Mouse (Mus musculus) limb, embryonic 13.5 days (tissue): ENCODE results near the gene Otud4. TPM values are rescaled to one million over a fixed set of nuclear protein-coding genes. Genes with fewer than 3 reads are reported as not detected.
"Not testable (repeated sequence)": the region's sequence is repeated elsewhere in the genome, so short reads cannot be mapped to it uniquely, and the experiment has no call there.

Experiments
- ATAC-seq: fragments of 200-750 bp; cut with Nextera tagmentation; 2 replicates; pipeline ENCODE4 v1.8.0; 2017; ENCODE audit warnings: low read depth, moderate number of reproducible peaks, moderate TSS enrichment; ENCODE audit not compliant: low FRiP score
- H3K27ac ChIP-seq: fragments of 300-500 bp; sonication (generic); 2 replicates; pipeline ENCODE4 v1.5.1; 2015; ENCODE audit warnings: inconsistent platforms, mild to moderate bottlenecking, moderate library complexity
- H3K27me3 ChIP-seq: fragments of 300-500 bp; sonication (generic); 2 replicates; pipeline ENCODE4 v1.6.1; 2015; ENCODE audit warnings: mild to moderate bottlenecking, inconsistent platforms
- H3K36me3 ChIP-seq: fragments of 300-500 bp; sonication (generic); 2 replicates; pipeline ENCODE4 v1.6.1; 2015; ENCODE audit warnings: inconsistent platforms, mild to moderate bottlenecking, moderate library complexity
- H3K4me1 ChIP-seq: fragments of 300-500 bp; sonication (generic); 2 replicates; pipeline ENCODE4 v1.6.1; 2015; ENCODE audit warnings: inconsistent platforms
- H3K4me2 ChIP-seq: fragments of 300-500 bp; sonication (generic); replicated peaks from 2 replicates; pipeline ENCODE4 v1.6.1; 2015; ENCODE audit warnings: inconsistent platforms, mild to moderate bottlenecking, moderate library complexity
- H3K4me3 ChIP-seq: fragments of 300-500 bp; sonication (generic); 2 replicates; pipeline ENCODE4 v1.5.1; 2015; ENCODE audit warnings: moderate library complexity, mild to moderate bottlenecking, inconsistent platforms
- H3K9ac ChIP-seq: fragments of 300-500 bp; sonication (generic); 2 replicates; pipeline ENCODE4 v1.6.1; 2015; ENCODE audit warnings: mild to moderate bottlenecking, inconsistent platforms
- H3K9me3 ChIP-seq: fragments of 300-500 bp; sonication (generic); 2 replicates; pipeline ENCODE4 v1.6.1; 2016; ENCODE audit warnings: inconsistent platforms
- WGBS: fragments of 180-500 bp; shearing (Covaris S2); methylation state at CpG from one replicate; pipeline ENCODE4 v1.1.7; 2015; 5-methylcytosine and 5-hydroxymethylcytosine counted together
- polyA plus RNA-seq: library from polyadenylated mRNA; unstranded; fragments of >200 nt; fragmentation: Nextera tagmentation; extraction: Ambion mirVana; gene quantifications from 2 replicates; pipeline ENCODE4 v1.2.1, GENCODE M21; 2015

Gene Otud4
- polyA plus RNA-seq, 1 experiment from 2014 or later, result 12.2 TPM

DNA sequence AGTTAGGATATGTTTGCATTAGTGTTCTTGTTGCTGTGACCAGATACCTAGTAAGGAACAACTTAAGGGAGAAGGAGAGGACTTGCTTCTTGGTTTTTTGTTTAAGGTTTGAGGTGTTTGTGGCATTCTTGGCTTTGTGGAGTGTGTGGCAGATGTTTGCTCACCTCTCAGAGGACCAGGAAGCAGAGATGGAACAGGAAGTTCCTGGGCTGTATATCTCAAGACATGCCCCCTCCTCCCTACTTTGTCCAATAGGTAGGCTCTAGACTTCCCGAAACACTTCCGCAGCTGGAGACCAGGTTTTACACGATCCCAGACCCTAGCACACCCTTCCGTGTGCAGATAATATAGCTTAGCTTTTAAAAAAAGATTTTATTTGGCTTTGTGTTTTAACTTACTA is 10.2 kb downstream of the Otud4 start:
- Histone ChIP-seq H3K27ac (0 out of 2 replicates have a peak overlapping the region, but pooled peaks have one; percentile 16), H3K4me3 (no peak overlapping the region), H3K9me3 (no peaks in the 10 kb centered on the region), H3K36me3 (peaks cover 38% of the 10 kb centered on the region), H3K4me1 (peaks cover 9% of the 10 kb centered on the region; the same call in 1 of the 2 replicates), H3K9ac (no peak overlapping the region), H3K27me3 (no peaks in the 10 kb centered on the region), H3K4me2 (no peak overlapping the region)
- 70% methylated on average over 4 of the region's 4 CpGs for WGBS
- no peak for ATAC-seq

DNA sequence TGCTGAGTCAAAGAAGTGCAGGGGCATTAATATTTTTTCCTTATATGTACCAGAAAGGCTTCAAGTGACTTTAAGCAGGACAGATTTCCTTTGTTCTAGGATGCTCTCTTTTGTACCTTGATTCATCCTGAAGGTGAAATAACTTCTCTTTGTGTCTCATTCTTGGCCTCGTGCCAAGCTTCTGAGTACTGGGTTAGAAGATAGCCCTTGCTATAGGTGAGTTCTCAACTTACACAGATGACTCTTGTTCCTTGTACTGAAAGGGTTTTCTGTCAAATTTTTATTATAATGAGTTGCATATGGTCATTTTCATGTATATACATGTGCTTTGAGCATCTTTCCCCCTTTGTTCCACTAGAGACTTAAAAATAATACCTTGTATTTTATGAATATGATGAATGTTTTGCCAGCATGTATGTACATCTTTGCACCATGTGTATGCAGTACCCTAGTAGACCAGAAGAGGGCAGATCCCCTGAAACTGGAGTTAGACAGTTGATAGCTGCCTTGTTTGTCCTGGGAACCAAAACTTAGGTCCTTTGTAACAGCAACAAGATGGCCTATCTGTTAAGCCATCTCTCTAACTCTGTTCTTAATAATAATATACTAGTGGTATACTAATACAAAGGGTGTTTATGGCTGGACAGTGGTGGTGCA is 10.9 kb downstream of the Otud4 start:
- no peaks in the 10 kb centered on the region for H3K9me3 ChIP-seq
- no peaks in the 10 kb centered on the region for H3K27me3 ChIP-seq
- H3K36me3 ChIP-seq, result peaks cover 41% of the 10 kb centered on the region
- no peak overlapping the region for H3K27ac ChIP-seq
- WGBS, result 90% methylated on average over 1 of the region's 1 CpGs
- peaks cover 9% of the 10 kb centered on the region; the same call in 1 of the 2 replicates for H3K4me1 ChIP-seq
- H3K4me3 ChIP-seq, result no peak overlapping the region
- H3K4me2 ChIP-seq, result no peak overlapping the region
- ATAC-seq, result no peak
- no peak overlapping the region for H3K9ac ChIP-seq

DNA sequence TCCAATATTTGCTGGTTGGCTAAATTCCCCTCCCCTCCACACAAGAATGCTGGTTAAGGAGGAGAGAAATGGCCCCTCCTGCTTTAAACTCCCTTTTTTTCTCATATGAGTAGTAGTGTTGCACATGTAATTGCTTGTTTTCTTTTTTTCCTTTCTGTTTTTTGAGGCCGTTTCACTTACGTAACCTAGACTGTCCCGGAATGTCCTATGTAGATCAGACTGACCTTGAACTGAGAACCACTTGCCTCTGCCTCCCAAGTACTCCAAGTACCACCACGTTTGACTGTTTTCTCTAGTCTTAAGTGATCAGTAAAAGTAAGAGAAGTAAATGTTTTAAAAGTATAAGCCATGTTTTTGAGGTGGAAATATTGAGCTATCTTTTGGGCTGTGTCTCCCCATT is 14.3 kb downstream of the Otud4 start:
- Histone ChIP-seq H3K27me3 (no peaks in the 10 kb centered on the region), H3K9me3 (no peaks in the 10 kb centered on the region), H3K4me1 (peaks cover 9% of the 10 kb centered on the region; the same call in 1 of the 2 replicates), H3K4me2 (no peak overlapping the region), H3K4me3 (no peak overlapping the region), H3K36me3 (peaks cover 41% of the 10 kb centered on the region), H3K27ac (no peak overlapping the region), H3K9ac (no peak overlapping the region)
- ATAC-seq, result no peak
- 93% methylated on average over 4 of the region's 4 CpGs for WGBS

DNA sequence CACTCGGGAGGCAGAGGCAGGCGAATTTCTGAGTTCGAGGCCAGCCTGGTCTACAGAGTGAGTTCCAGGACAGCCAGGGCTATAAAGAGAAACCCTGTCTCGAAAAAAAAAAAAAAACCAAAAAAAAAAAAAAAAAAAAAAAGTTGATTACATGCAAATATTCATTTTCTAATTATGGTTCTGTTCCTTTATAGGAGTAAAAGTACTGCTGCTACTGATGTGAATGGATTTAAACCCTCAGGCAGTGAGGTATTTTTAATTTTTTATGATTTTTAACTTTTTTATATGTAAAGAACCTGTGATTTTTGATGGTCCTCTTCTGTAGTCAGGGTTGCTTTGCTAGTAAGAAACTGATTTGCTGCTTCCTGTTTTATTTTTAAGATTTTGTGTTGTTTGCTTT is 19.3 kb downstream of the Otud4 start:
- not testable (repeated sequence) for H3K9me3 ChIP-seq, H3K4me3 ChIP-seq, H3K4me1 ChIP-seq, H3K4me2 ChIP-seq, H3K9ac ChIP-seq, H3K27ac ChIP-seq, H3K27me3 ChIP-seq, ATAC-seq
- WGBS, result 80% methylated on average over 3 of the region's 4 CpGs
- peaks cover 64% of the 10 kb centered on the region for H3K36me3 ChIP-seq

DNA sequence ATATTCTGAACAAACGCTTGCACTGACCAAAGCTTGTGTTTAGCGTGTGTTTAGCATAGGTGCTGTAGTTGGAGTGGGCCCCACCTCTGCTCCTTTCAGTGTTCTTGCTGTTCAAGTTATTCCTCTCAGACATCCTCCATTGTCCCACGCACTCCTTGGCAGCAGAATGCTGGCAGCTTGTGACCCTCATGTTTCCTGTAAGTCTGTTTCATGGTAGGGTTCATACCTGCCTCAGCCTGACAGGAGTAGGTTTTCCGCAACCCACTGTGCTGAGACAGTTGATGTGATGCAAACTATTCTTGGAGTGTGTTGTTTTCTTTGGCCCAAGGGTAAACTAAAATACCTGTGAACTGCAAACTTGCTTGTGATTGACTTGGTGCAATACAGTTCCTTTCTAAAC is 37.0 kb downstream of the Otud4 start:
- Histone ChIP-seq H3K36me3 (peaks cover 33% of the 10 kb centered on the region), H3K27ac (no peak overlapping the region), H3K4me1 (peaks cover 9% of the 10 kb centered on the region; the same call in 1 of the 2 replicates), H3K4me2 (no peak overlapping the region), H3K27me3 (no peaks in the 10 kb centered on the region), H3K4me3 (no peak overlapping the region), H3K9me3 (no peaks in the 10 kb centered on the region), H3K9ac (no peak overlapping the region)
- no peak for ATAC-seq
- WGBS, result 83% methylated on average over 4 of the region's 4 CpGs

DNA sequence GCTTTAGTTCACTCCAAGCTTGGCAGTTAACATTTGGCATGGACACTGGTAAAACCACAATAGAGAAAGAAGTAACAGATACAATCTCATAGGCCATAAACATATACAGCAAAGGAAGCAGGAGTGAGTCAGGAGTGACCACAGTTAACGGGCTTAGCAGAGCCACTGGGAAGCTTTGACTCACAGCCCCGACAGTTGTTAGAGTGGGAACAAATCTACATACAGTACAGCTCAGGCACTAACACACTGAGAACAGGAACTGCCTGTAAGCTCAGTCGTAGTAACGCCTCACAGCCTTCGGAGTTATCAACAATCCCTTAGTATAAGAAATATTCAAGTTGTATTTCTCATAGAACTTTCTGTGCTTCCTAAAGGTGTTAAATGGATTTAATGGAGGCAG is 39.6 kb downstream of the Otud4 start:
- 51% methylated on average over 5 of the region's 5 CpGs for WGBS
- H3K9me3 ChIP-seq, result no peaks in the 10 kb centered on the region
- peaks cover 30% of the 10 kb centered on the region for H3K36me3 ChIP-seq
- peaks cover 9% of the 10 kb centered on the region; the same call in 1 of the 2 replicates for H3K4me1 ChIP-seq
- ATAC-seq, result no peak
- 0 out of 2 replicates have a peak overlapping the region, but pooled peaks have one; percentile 22 for H3K27ac ChIP-seq
- H3K4me2 ChIP-seq, result no peak overlapping the region
- no peaks in the 10 kb centered on the region for H3K27me3 ChIP-seq
- no peak overlapping the region for H3K9ac ChIP-seq
- H3K4me3 ChIP-seq, result no peak overlapping the region

DNA sequence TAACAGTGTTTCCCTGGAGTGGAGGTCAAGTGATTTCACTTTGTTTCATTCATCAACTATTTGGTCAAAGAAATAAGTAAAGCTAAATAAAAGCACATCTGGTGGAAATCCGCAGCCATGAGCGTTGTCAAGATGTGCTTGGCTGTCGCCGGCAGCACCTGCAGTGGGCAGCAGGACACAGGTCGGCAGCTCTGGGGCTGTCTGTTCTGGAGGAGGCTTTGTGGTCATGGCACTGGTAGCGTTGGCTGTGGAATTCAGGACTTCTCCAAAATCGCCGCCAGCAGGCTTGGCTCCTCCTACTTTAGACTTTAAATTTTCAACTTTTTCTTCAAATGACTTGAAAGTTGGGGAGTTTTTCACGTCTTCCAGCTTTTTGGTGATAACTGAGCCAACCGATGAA is 40.7 kb downstream of the Otud4 start:
- Histone ChIP-seq H3K4me2 (peak overlapping the region; percentile 69), H3K4me3 (peak overlapping the region; percentile 45), H3K36me3 (peaks cover 32% of the 10 kb centered on the region)
- not testable (repeated sequence) for H3K27me3 ChIP-seq, H3K4me1 ChIP-seq, H3K27ac ChIP-seq, H3K9me3 ChIP-seq, H3K9ac ChIP-seq, ATAC-seq
- WGBS, result 43% methylated on average over 10 of the region's 10 CpGs

DNA sequence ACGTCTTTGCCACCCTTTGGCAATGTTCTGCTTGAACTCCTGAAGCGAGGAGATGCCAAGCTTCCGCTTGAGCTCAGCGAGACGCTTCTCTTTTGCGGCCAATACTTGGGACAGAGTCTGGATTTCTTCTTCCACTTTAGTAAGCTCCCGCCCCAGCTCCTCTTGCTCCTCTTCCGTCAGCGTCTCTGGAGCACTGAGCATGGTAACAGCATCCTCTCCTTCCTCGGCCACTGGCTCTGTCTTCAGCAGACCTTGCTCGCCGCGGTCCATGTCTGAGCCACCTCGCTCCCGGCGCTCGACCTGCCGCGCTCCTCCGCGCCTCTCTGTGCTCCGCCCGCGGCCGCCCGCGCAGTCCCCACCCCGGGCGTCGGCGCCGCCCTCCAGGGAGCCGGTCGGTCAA is 41.1 kb downstream of the Otud4 start:
- peak overlapping the region; percentile 45 for H3K4me3 ChIP-seq
- H3K27me3 ChIP-seq, result no peaks in the 10 kb centered on the region
- peaks cover 31% of the 10 kb centered on the region for H3K36me3 ChIP-seq
- ATAC-seq, result peak; percentile 67; the same call in 1 of the 2 replicates
- 10% methylated on average over 34 of the region's 34 CpGs for WGBS
- H3K27ac ChIP-seq, result no peak overlapping the region
- no peaks in the 10 kb centered on the region for H3K9me3 ChIP-seq
- H3K9ac ChIP-seq, result peak overlapping the region; percentile 56
- H3K4me1 ChIP-seq, result peaks cover 9% of the 10 kb centered on the region; the same call in 1 of the 2 replicates
- peak overlapping the region; percentile 69 for H3K4me2 ChIP-seq

DNA sequence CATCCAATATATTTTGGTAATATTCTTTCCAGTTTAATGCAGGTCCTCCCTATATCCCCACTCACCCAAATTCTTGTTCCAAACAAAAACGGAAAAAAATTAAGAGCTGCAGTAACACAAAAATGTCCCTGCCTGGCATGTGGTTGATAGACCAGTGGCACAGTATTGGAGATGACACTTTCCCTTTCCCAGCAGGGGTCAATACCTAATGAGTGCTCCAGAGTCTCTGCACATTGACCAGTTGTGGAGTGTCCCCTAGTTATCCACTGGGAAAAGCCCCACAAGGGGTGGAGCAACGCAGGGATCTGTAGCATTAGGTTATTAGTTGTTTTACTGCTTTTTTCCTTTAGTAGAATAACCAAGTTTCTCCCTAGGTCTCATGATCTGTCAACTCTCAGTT is 41.5 kb downstream of the Otud4 start:
- ATAC-seq, result no peak
- Histone ChIP-seq H3K4me1 (peaks cover 9% of the 10 kb centered on the region; the same call in 1 of the 2 replicates), H3K4me2 (peak overlapping the region; percentile 69), H3K27me3 (no peaks in the 10 kb centered on the region), H3K9ac (peak overlapping the region; percentile 56), H3K27ac (no peak overlapping the region), H3K36me3 (peaks cover 35% of the 10 kb centered on the region), H3K9me3 (no peaks in the 10 kb centered on the region), H3K4me3 (peak overlapping the region; percentile 45)
- 25% methylated on average over 2 of the region's 2 CpGs for WGBS

DNA sequence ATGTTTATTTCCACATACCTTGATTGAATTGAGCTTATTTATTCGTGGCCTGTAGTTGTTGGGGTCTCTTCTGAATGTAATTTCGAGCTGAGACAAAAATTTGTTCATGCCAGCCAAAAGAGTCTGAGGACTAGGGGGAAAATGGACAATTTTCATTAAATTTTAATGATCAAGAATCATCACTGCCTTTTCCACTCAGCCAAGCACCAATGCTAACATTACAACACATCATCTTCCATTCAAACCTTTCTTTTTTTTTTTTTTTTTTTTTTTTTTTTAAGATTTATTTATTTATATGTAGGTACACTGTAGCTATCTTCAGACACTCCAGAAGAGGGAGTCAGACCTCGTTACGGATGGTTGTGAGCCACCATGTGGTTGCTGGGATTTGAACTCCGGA is 46.5 kb downstream of the Otud4 start:
- not testable (repeated sequence) for H3K4me3 ChIP-seq

DNA sequence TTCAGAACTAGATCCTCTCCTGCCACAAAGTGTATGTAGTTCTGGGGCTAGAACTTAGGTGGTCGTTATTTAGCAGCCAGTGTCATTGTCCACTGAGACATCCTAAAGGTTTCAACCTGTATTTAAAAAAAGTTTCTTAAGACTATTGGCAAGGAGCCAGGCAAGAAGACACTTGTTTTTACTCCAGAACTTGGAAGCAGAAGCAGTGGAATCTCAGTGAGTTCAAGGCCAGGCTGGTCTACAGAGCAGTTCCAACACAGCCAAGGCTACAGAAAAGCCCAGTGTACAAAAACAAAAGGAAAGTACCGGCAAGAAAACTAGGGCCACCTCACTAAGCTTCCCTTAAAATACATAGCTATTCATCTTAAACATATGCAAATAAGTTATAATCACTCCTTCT is 53.1 kb downstream of the Otud4 start:
- Histone ChIP-seq H3K4me2 (no peak overlapping the region), H3K9ac (no peak overlapping the region), H3K36me3 (peaks cover 79% of the 10 kb centered on the region), H3K9me3 (no peaks in the 10 kb centered on the region), H3K4me1 (no peaks in the 10 kb centered on the region), H3K27ac (no peak overlapping the region), H3K4me3 (no peak overlapping the region), H3K27me3 (no peaks in the 10 kb centered on the region)
- WGBS, result 89% methylated on average over 2 of the region's 2 CpGs
- ATAC-seq, result no peak

More for the DNA sequence above, 46.5 kb downstream of the Otud4 start:
- peaks cover 76% of the 10 kb centered on the region for H3K36me3 ChIP-seq
- not testable (repeated sequence) for ATAC-seq, H3K9ac ChIP-seq, H3K4me1 ChIP-seq, H3K27me3 ChIP-seq, H3K4me2 ChIP-seq, H3K9me3 ChIP-seq, H3K27ac ChIP-seq
- 87% methylated on average over 5 of the region's 5 CpGs for WGBS

DNA sequence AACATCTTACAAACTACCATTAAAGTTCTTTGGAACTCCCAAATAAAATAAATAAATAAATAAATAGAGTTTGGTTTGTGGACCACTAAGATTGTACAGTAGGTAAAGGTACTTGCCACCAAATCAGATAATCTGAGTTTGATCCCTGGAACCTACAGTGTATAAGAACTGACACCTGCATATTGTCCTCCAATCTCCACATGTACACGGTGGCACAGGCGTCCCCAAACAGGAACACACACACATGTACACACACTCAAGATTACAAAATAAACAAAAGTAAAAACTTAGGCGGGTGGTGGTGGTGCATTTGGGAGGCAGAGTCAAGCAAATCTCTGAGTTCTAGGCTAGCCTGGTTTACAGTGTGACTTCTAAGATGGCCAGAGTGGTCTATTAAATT is 67.3 kb downstream of the Otud4 start:
- no peak overlapping the region for H3K4me3 ChIP-seq
- no peak overlapping the region for H3K9ac ChIP-seq
- H3K27ac ChIP-seq, result no peak overlapping the region
- no peaks in the 10 kb centered on the region for H3K27me3 ChIP-seq
- peaks cover 48% of the 10 kb centered on the region for H3K36me3 ChIP-seq
- ATAC-seq, result no peak
- H3K9me3 ChIP-seq, result no peaks in the 10 kb centered on the region
- 94% methylated on average over 3 of the region's 3 CpGs for WGBS
- no peak overlapping the region for H3K4me2 ChIP-seq
- H3K4me1 ChIP-seq, result peaks cover 8% of the 10 kb centered on the region; the same call in 1 of the 2 replicates
